Mouse (Mus musculus) hindbrain, postnatal 0 days (tissue): Measurements from ENCODE around the gene Sbno2. TPM values are rescaled to one million over a fixed set of nuclear protein-coding genes. Genes with fewer than 3 reads are reported as not detected.
A peak's percentile ranks its signal among the peaks of the same experiment; 100 is the strongest.

ENCODE experiments used
- ATAC-seq: fragments of 200-750 bp; cut with Nextera tagmentation; 2 replicates; pipeline ENCODE4 v1.8.0; 2017; ENCODE audit warnings: mild to moderate bottlenecking, moderate TSS enrichment, moderate library complexity
- DNase-seq: peaks from one replicate; pipeline ENCODE4 v3.0.0-alpha.2; 2015; ENCODE audit warnings: low spot score
- H3K27ac ChIP-seq: fragments of 300-500 bp; sonication (generic); 2 replicates; pipeline ENCODE4 v1.5.1; 2014; ENCODE audit warnings: mild to moderate bottlenecking
- H3K27me3 ChIP-seq: fragments of 300-500 bp; sonication (generic); 2 replicates; pipeline ENCODE4 v1.6.1; 2014; ENCODE audit warnings: low read length, mixed read lengths; ENCODE audit not compliant: insufficient read depth
- H3K36me3 ChIP-seq: fragments of 300-500 bp; sonication (generic); 2 replicates; pipeline ENCODE4 v1.6.1; 2014; ENCODE audit warnings: low read length, mixed read lengths; ENCODE audit not compliant: insufficient read depth
- H3K4me1 ChIP-seq: fragments of 300-500 bp; sonication (generic); 2 replicates; pipeline ENCODE4 v1.6.1; 2014; ENCODE audit warnings: antibody characterized with exemption, low read length, mixed read lengths; ENCODE audit not compliant: insufficient read depth
- H3K4me2 ChIP-seq: fragments of 300-500 bp; sonication (generic); 2 replicates; pipeline ENCODE4 v1.6.1; 2014; ENCODE audit warnings: low read depth, mild to moderate bottlenecking, low read length, moderate library complexity, mixed read lengths
- H3K4me3 ChIP-seq: fragments of 300-500 bp; sonication (generic); 2 replicates; pipeline ENCODE4 v1.5.1; 2014; ENCODE audit warnings: low read length
- H3K9ac ChIP-seq: fragments of 300-500 bp; sonication (generic); replicated peaks from 2 replicates; pipeline ENCODE4 v1.6.1; 2014; ENCODE audit warnings: mild to moderate bottlenecking, low read length, moderate library complexity, mixed read lengths
- H3K9me3 ChIP-seq: fragments of 300-500 bp; sonication (generic); 2 replicates; pipeline ENCODE4 v1.6.1; 2016; ENCODE audit warnings: low read length, mixed read lengths
- CTCF ChIP-seq: IDR thresholded peaks from 2 replicates; pipeline ENCODE4 v1.5.1; 2016; ENCODE audit warnings: antibody characterized with exemption, control low read depth, low read depth
- WGBS: fragments of 180-500 bp; shearing (Covaris S2); extraction: QIAGEN DNeasy Blood & Tissue Kit; methylation state at CpG from one replicate; pipeline ENCODE4 v1.1.7; 2014; 5-methylcytosine and 5-hydroxymethylcytosine counted together
- polyA plus RNA-seq: library from polyadenylated mRNA; unstranded; fragments of >200 nt; fragmentation: Nextera tagmentation; extraction: Ambion mirVana; gene quantifications from 2 replicates; pipeline ENCODE4 v1.2.1, GENCODE M21; 2015
- total RNA-seq: library from RNA; depleted of rRNA; stranded (reverse); fragments of >200 nt; gene quantifications from 2 replicates; pipeline ENCODE4 v1.2.3, GENCODE M21; 2014

The Sbno2 gene
- total and polyA plus RNA-seq, 2 experiments from 2014 or later, result 6.9 to 23.7 TPM

- Histone ChIP-seq H3K9me3 (no peaks in the 10 kb centered on the region), H3K9ac (no peak overlapping the region), H3K27me3 (no peaks in the 10 kb centered on the region), H3K4me3 (no peak overlapping the region), H3K27ac (no peak overlapping the region), H3K36me3 (no peaks in the 10 kb centered on the region), H3K4me2 (no peak overlapping the region), H3K4me1 (no peaks in the 10 kb centered on the region)
- DNase-seq, result no peak
- WGBS, result 94% methylated on average over 6 of the region's 6 CpGs
- no peak for TF ChIP-seq CTCF
- ATAC-seq, result no peak
Measured at GRCm38 (mm10) chr10:80094085-80094484, 11.3 kb downstream of the Sbno2 start.

- Histone ChIP-seq H3K36me3 (no peaks in the 10 kb centered on the region), H3K4me2 (no peak overlapping the region), H3K27me3 (no peaks in the 10 kb centered on the region), H3K27ac (no peak overlapping the region), H3K9me3 (no peaks in the 10 kb centered on the region), H3K9ac (no peak overlapping the region), H3K4me1 (no peaks in the 10 kb centered on the region), H3K4me3 (no peak overlapping the region)
- 81% methylated on average over 5 of the region's 5 CpGs for WGBS
- DNase-seq (no peak), ATAC-seq (no peak)
- no peak for TF ChIP-seq CTCF
Measured at GRCm38 (mm10) chr10:80092690-80093089, 12.7 kb downstream of the Sbno2 start.

- H3K27ac ChIP-seq, result no peak overlapping the region
- no peak overlapping the region for H3K9ac ChIP-seq
- ATAC-seq (no peak), DNase-seq (no peak)
- H3K36me3 ChIP-seq, result no peaks in the 10 kb centered on the region
- no peak for TF ChIP-seq CTCF
- no peak overlapping the region for H3K4me2 ChIP-seq
- no peaks in the 10 kb centered on the region for H3K9me3 ChIP-seq
- H3K4me3 ChIP-seq, result no peak overlapping the region
- H3K27me3 ChIP-seq, result no peaks in the 10 kb centered on the region
- WGBS, result 75% methylated on average over 6 of the region's 6 CpGs
- no peaks in the 10 kb centered on the region for H3K4me1 ChIP-seq
Measured at GRCm38 (mm10) chr10:80091527-80091926, 13.8 kb downstream of the Sbno2 start.

GRCm38 (mm10) chr10:80089146-80089545 is 16.2 kb downstream of the Sbno2 start:
- WGBS, result 59% methylated on average over 4 of the region's 4 CpGs
- no peak for TF ChIP-seq CTCF

GRCm38 (mm10) chr10:80087483-80087882 is 17.9 kb downstream of the Sbno2 start:
- Histone ChIP-seq H3K9ac (no peak overlapping the region), H3K4me1 (no peaks in the 10 kb centered on the region), H3K27me3 (no peaks in the 10 kb centered on the region), H3K9me3 (no peaks in the 10 kb centered on the region), H3K27ac (no peak overlapping the region), H3K4me3 (no peak overlapping the region), H3K4me2 (no peak overlapping the region), H3K36me3 (peaks cover 11% of the 10 kb centered on the region; the same call in 1 of the 2 replicates)
- no peak for ATAC-seq
- no peak for TF ChIP-seq CTCF
- DNase-seq, result no peak
- 96% methylated on average over 8 of the region's 8 CpGs for WGBS

More at GRCm38 (mm10) chr10:80089146-80089545, 16.2 kb downstream of the Sbno2 start:
- Histone ChIP-seq H3K9ac (no peak overlapping the region), H3K9me3 (no peaks in the 10 kb centered on the region), H3K4me3 (no peak overlapping the region), H3K27ac (no peak overlapping the region), H3K36me3 (no peaks in the 10 kb centered on the region; the same call in 1 of the 2 replicates), H3K4me1 (no peaks in the 10 kb centered on the region), H3K27me3 (no peaks in the 10 kb centered on the region), H3K4me2 (no peak overlapping the region)
- DNase-seq (no peak), ATAC-seq (0 out of 2 replicates have a peak, but pooled peaks have one; percentile 24)

- no peak overlapping the region for H3K4me2 ChIP-seq
- no peak overlapping the region for H3K9ac ChIP-seq
- no peaks in the 10 kb centered on the region for H3K4me1 ChIP-seq
- no peak for TF ChIP-seq CTCF
- H3K27me3 ChIP-seq, result no peaks in the 10 kb centered on the region
- H3K36me3 ChIP-seq, result peaks cover 18% of the 10 kb centered on the region; the same call in 1 of the 2 replicates
- no peak overlapping the region for H3K4me3 ChIP-seq
- WGBS, result 64% methylated on average over 3 of the region's 3 CpGs
- DNase-seq, result no peak
- ATAC-seq, result no peak
- H3K9me3 ChIP-seq, result no peaks in the 10 kb centered on the region
- no peak overlapping the region for H3K27ac ChIP-seq
Measured at GRCm38 (mm10) chr10:80086847-80087246, 18.5 kb downstream of the Sbno2 start.

- ATAC-seq (no peak), DNase-seq (peak; percentile 6)
- peaks cover 33% of the 10 kb centered on the region for H3K36me3 ChIP-seq
- 64% methylated on average over 9 of the region's 9 CpGs for WGBS
- no peaks in the 10 kb centered on the region for H3K9me3 ChIP-seq
- no peak overlapping the region for H3K4me3 ChIP-seq
- H3K9ac ChIP-seq, result no peak overlapping the region
- no peaks in the 10 kb centered on the region for H3K4me1 ChIP-seq
- no peak for TF ChIP-seq CTCF
- no peak overlapping the region for H3K4me2 ChIP-seq
- no peaks in the 10 kb centered on the region for H3K27me3 ChIP-seq
- H3K27ac ChIP-seq, result no peak overlapping the region
Measured at GRCm38 (mm10) chr10:80084817-80085487, 20.4 kb downstream of the Sbno2 start.
